Mouse (Mus musculus) spleen, adult 10 weeks (tissue): ENCODE data around the gene Cst12. TPM values are rescaled to one million over a fixed set of nuclear protein-coding genes. Genes with fewer than 3 reads are reported as not detected.

Experiments used
- polyA plus RNA-seq: library from polyadenylated mRNA; stranded (reverse); fragments of 350-450 nt; fragmentation: Illumina TruSeq; extraction: RNeasy Lipid Tissue Mini Kit (QIAGEN cat#74804); gene quantifications from one replicate; pipeline ENCODE4 v1.2.3, GENCODE M21; 2015; ENCODE audit warnings: low replicate concordance; ENCODE audit not compliant: insufficient read depth

Gene Cst12
- polyA plus RNA-seq: not detected

DNA sequence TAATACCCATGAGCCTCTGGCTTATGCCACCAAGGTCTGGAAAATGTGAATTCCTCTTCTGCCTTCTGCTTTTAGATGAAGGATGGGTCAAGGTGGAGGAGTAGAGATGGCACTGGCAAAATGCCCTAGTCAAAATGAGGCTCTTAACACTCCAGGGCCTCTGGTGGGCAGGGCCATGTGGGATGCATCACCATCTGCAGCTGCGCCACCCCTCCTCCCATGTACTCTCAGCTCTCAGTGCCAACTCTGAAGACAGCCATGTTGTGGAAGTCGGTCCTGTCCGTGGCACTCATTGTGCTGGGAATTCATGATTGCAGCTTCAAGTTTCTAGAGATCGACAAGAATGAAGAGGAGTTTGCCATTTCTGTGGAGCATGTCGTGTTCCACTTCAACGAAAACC is at the start of gene Cst12:
TSS of gene Cst12 (plus strand) at position 220 of the 400 bp plus-strand sequence.

DNA sequence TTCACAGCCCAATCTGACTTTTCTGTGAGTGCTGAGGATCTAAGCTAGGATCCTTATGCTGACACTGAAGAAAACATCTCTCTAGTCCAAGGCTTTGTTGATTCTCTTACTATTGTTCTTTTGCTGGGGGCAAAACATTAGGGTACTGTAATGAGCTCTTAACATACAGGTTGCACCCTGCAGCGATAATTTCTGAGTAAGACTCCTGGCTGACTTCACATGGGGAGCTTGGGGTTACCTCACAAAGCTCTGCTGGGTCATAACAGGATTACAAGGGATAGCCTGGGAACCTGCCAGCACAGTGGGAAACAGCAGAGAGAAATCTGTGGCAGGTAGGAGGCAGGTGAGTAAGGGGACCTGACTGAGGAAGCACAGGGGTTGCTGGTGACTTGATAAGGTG is 39.1 kb upstream of the Cst12 start, which contains the start of gene Cstl1:
TSS of gene Cstl1 (plus strand) at position 301 of the 400 bp plus-strand sequence.

DNA sequence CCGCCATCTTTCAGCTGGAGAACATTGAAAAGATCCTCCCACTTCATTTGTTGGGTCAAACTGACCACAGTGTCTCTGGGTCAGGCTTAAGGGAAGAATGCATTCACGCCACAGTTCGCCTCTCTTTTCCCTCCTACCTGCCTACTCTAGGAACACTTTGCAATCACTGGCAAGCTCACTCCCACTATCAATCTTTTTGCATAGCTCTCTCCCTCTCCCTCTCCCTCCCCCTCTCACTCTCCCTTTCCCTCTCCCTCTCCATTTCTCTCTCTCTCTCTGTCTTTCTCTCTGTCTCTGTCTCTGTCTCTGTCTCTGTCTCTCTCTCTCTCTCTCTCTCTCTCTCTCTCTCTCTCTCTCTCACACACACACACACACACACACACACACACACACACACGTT is 17.8 kb upstream of the Cst12 start, which contains the start of gene Cst11:
TSS of gene Cst11 (minus strand) at position 101 of the 400 bp plus-strand sequence.

DNA sequence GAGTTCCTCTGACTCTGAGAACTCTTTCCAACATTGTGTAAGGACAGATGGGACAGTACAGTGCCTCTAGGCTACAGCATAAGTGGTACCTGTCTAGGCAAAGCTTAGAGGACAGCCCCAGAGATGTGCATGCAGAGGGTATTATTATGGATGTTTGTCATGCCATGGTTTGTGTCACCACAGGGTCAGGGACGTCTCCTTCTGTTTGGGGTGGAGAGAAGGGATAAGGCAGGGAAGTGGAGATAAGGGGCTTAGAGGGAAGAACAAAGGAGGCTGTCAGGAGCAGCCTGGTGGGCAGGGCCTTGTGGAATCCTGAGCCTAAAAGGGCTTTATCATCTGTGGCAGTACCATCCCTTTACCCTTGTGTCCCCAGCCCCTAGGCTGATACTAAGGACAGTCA is 7.5 kb upstream of the Cst12 start, which contains the start of gene 8030411F24Rik:
TSS of gene 8030411F24Rik (plus strand) at position 301 of the 400 bp plus-strand sequence.

DNA sequence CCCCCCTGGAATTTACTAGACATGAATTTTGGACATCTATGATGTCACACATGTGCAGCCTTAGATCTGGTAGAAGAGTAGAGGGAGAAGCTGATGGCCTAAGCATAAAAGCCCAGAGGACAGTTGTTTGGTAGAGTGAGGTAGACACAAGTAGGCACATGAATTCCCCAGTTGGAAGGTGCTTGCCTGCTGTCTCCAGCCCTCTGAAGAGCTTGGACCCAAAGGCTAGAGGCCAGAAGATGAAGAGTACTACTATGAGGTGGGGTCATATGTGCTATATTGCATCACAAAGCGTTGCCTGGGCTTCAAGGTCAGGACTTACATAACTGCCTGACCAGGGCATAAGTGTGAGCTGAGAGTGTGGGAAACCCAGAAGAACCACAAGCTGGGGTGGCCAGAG is 9.3 kb downstream of the Cst12 start, which contains the start of gene Cst8:
TSS of gene Cst8 (plus strand) at position 301 of the 400 bp plus-strand sequence.

DNA sequence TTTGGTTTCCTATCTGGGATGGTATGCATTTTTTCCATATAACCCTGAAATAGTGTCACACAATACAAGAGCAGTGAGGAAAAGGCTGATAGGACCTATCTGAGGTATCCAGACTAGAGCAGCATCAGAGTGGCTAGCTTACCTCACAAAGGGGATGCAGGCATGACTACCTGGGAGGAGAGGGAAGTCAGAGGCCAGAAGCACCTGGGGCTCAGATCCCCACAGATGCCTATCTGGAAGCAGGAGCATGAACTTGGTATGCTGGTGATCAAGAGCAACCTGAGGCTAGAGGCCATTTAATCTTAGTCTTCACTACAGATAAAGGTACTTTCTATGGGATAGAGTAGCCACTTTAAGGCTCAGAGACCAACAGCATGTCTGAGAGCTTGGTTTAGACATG is 30.7 kb downstream of the Cst12 start, which contains the start of gene Cst13:
TSS of gene Cst13 (plus strand) at position 173 of the 400 bp plus-strand sequence.

DNA sequence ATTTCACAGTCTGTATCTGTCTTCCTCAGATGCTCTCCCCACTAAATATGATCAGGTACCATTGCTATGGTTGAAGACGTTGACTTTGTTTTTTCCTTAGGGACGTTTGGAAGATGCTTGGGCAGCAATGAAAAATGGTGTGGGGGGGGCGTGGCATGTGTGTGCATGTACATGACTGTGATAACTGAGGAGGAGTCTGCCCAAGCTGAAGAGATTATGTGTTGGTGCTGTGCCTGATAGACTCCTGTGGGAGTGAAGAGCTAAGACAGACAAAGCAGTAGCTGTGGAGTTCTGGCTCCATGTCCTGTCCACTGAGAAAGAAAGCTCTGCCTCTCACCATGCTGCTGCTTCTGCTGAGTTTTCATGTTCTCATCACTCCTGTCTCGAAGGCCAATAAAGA is 45.8 kb downstream of the Cst12 start, which contains the start of gene Cst9:
TSS of gene Cst9 (plus strand) at position 236 of the 400 bp plus-strand sequence.

Other genes starting within 250 kb of the Cst12 start
- 25.6 TPM for gene Nxt1, start 116.8 kb upstream of the Cst12 start, polyA plus RNA-seq
- 17.3 TPM for gene Gzf1, start 108.3 kb upstream of the Cst12 start, polyA plus RNA-seq
- gene Napb, start 56.9 kb upstream of the Cst12 start, polyA plus RNA-seq: 0.97 TPM
- gene Cstl1, start 39.0 kb upstream of the Cst12 start, polyA plus RNA-seq: not detected
- gene Cst11, start 17.9 kb upstream of the Cst12 start, polyA plus RNA-seq: not detected
- not detected for gene 8030411F24Rik, start 7.4 kb upstream of the Cst12 start, polyA plus RNA-seq
- not detected for gene Cst8, start 9.4 kb downstream of the Cst12 start, polyA plus RNA-seq
- not detected for gene Cst13, start 30.7 kb downstream of the Cst12 start, polyA plus RNA-seq
- gene Cst9, start 45.8 kb downstream of the Cst12 start, polyA plus RNA-seq: not detected
- gene 9230104L09Rik, start 75.7 kb downstream of the Cst12 start, polyA plus RNA-seq: not detected
- 519 TPM for gene Cst3, start 86.3 kb downstream of the Cst12 start, polyA plus RNA-seq
- gene Gm1330, start 213.9 kb downstream of the Cst12 start, polyA plus RNA-seq: not detected
- gene Gm10750, start 227.9 kb downstream of the Cst12 start, polyA plus RNA-seq: not detected